In the genomic region with DNA sequence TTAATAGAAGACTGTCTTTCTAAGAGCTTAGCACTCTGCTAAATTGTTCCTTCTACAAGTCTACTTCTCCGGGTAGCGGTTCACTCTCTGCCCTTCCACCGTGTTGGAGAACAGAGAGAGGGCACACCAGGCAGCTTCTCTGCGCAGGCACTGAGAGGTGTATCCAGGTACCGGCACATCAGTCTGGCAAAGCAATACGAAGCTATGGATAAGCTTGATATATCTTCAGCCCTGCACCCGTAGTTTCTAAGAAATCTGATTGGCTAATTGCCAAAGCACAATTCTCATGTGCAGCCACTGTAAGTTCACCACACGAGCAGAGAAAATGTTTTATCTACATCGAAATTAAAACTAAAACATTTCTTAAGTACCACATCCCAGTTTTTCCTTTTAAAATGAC, we compare ENCODE assay signal across 9 mouse cellular contexts. TPM values are rescaled to one million over a fixed set of nuclear protein-coding genes. Genes with fewer than 3 reads are reported as not detected.
DNase-seq lines count a peak whose midpoint lies in the region; ATAC-seq lines count a peak whose summit lies in the region.
"Had no signal": no experiment of that assay in that cellular context is flagged by ENCODE, and none has a peak within 500 bp of the region (broad histone marks: within the 10 kb centered on the region; RNA-seq: fewer than 3 reads in every experiment).

No protein-coding gene starts in this region.

- ATAC-seq in kidney, embryonic 16.5 days (ENCODE audit: low FRiP score, low TSS enrichment), result no peak
- ATAC-seq in forebrain, embryonic 15.5 days (replicated peaks), result no peak
- ATAC-seq in midbrain, embryonic 16.5 days, result no peak
- ATAC-seq in activated CD4-positive, CD25-positive, alpha-beta regulatory T cell, adult 4 months, result no peak

- no peak for DNase-seq in kidney, postnatal 25 days
- DNase-seq in limb, embryonic 10.5 days (ENCODE audit: low spot score), result no peak
- DNase-seq in left cerebral cortex, postnatal 14 days (ENCODE audit: low spot score in 2 of 2), result no peak
- DNase-seq in gastrocnemius, adult 8-10 months (ENCODE audit: low spot score in 2 of 2), result no peak
- DNase-seq: adrenal gland, postnatal 36 days had no signal

- no peaks in the 10 kb centered on the region for H3K27me3 ChIP-seq in kidney, embryonic 16.5 days (ENCODE audit: insufficient read depth, low read length)
- H3K27me3 ChIP-seq in forebrain, embryonic 15.5 days, result no peaks in the 10 kb centered on the region; the same call in 1 of the 2 replicates
- H3K27me3 ChIP-seq in limb, embryonic 10.5 days (ENCODE audit: low read depth, poor library complexity, severe bottlenecking), result peaks cover 8% of the 10 kb centered on the region
- H3K27me3 ChIP-seq in midbrain, embryonic 16.5 days (ENCODE audit: control insufficient read depth, insufficient read depth, low read depth, low read length), result no peaks in the 10 kb centered on the region; the same call in 1 of the 2 replicates

- no peaks in the 10 kb centered on the region for H3K9me3 ChIP-seq in kidney, embryonic 16.5 days (ENCODE audit: low read length)
- no peaks in the 10 kb centered on the region for H3K9me3 ChIP-seq in forebrain, embryonic 15.5 days
- no peaks in the 10 kb centered on the region for H3K9me3 ChIP-seq in limb, embryonic 10.5 days (replicated peaks)
- H3K9me3 ChIP-seq in midbrain, embryonic 16.5 days (replicated peaks; ENCODE audit: control insufficient read depth, low read length, poor library complexity, severe bottlenecking), result no peaks in the 10 kb centered on the region

- H3K9ac ChIP-seq in kidney, embryonic 16.5 days (replicated peaks; ENCODE audit: low read length), result peak overlapping the region; percentile 31; the same call in 1 of the 2 replicates
- peak overlapping the region; percentile 5; the same call in 1 of the 2 replicates for H3K9ac ChIP-seq in forebrain, embryonic 15.5 days (replicated peaks)
- no peak overlapping the region for H3K9ac ChIP-seq in midbrain, embryonic 16.5 days (ENCODE audit: low read depth, low read length)

- peak overlapping the region; percentile 45 for H3K4me2 ChIP-seq in kidney, embryonic 16.5 days (replicated peaks; ENCODE audit: low read depth, low read length)
- peak overlapping the region; percentile 61 for H3K4me2 ChIP-seq in forebrain, embryonic 15.5 days (replicated peaks)
- H3K4me2 ChIP-seq in midbrain, embryonic 16.5 days (ENCODE audit: low read length), result 0 out of 2 replicates have a peak overlapping the region, but pooled peaks have one; percentile 28

- peak overlapping the region; percentile 27 for H3K4me3 ChIP-seq in kidney, embryonic 16.5 days (ENCODE audit: low read length)
- peak overlapping the region; percentile 8; the same call in 1 of the 2 replicates for H3K4me3 ChIP-seq in forebrain, embryonic 15.5 days
- 0 out of 2 replicates have a peak overlapping the region, but pooled peaks have one; percentile 92 for H3K4me3 ChIP-seq in limb, embryonic 10.5 days
- no peak overlapping the region for H3K4me3 ChIP-seq in midbrain, embryonic 16.5 days (ENCODE audit: low read depth, low read length)

- peaks cover 38% of the 10 kb centered on the region for H3K4me1 ChIP-seq in kidney, embryonic 16.5 days (ENCODE audit: insufficient read depth, low read length)
- peaks cover 34% of the 10 kb centered on the region for H3K4me1 ChIP-seq in forebrain, embryonic 15.5 days
- peaks cover 45% of the 10 kb centered on the region for H3K4me1 ChIP-seq in limb, embryonic 10.5 days
- peaks cover 3% of the 10 kb centered on the region; the same call in 1 of the 2 replicates for H3K4me1 ChIP-seq in midbrain, embryonic 16.5 days (ENCODE audit: control insufficient read depth, insufficient read depth, low read length)

- 43% methylated on average over 9 of the region's 9 CpGs for WGBS in kidney, embryonic 16.5 days
- WGBS in forebrain, embryonic 15.5 days, result 37% methylated on average over 9 of the region's 9 CpGs
- 81% methylated on average over 9 of the region's 9 CpGs for WGBS in limb, embryonic 10.5 days
- WGBS in midbrain, embryonic 16.5 days, result 55% methylated on average over 9 of the region's 9 CpGs

- H3K36me3 ChIP-seq in kidney, embryonic 16.5 days (ENCODE audit: insufficient read depth, low read length), result no peaks in the 10 kb centered on the region
- H3K36me3 ChIP-seq in forebrain, embryonic 15.5 days, result no peaks in the 10 kb centered on the region
- peaks cover 3% of the 10 kb centered on the region; the same call in 1 of the 2 replicates for H3K36me3 ChIP-seq in limb, embryonic 10.5 days
- no peaks in the 10 kb centered on the region for H3K36me3 ChIP-seq in midbrain, embryonic 16.5 days (ENCODE audit: control insufficient read depth, insufficient read depth, low read length)

- H3K27ac ChIP-seq in kidney, embryonic 16.5 days (ENCODE audit: low read length), result no peak overlapping the region
- no peak overlapping the region for H3K27ac ChIP-seq in forebrain, embryonic 15.5 days (replicated peaks)
- no peak overlapping the region for H3K27ac ChIP-seq in limb, embryonic 10.5 days
- H3K27ac ChIP-seq in midbrain, embryonic 16.5 days (ENCODE audit: low read length), result no peak overlapping the region

- intact Hi-C loops in left cerebral cortex, postnatal 14 days (cut with DNase I), result no loop called here

RNA-seq across cellular contexts. Expression of gene Prkd3, which starts 2.2 kb away (rescaled TPM):
- 41.4 and 43.4 TPM in 2 replicates for polyA plus RNA-seq in kidney, embryonic 16.5 days (2015; fragmentation: Nextera tagmentation; extraction: Ambion mirVana)
- polyA plus RNA-seq in forebrain, embryonic 15.5 days (2015; fragmentation: Nextera tagmentation; extraction: Ambion mirVana), result 29.2 and 30.1 TPM in 2 replicates
- polyA plus RNA-seq in limb, embryonic 10.5 days (2016; fragmentation: Nextera tagmentation; extraction: Ambion mirVana), result 42.6 and 51.8 TPM in 2 replicates
- polyA plus RNA-seq in midbrain, embryonic 16.5 days (2015; fragmentation: Nextera tagmentation; extraction: Ambion mirVana), result 9.8 and 10.3 TPM in 2 replicates
- polyA plus RNA-seq in activated CD4-positive, CD25-positive, alpha-beta regulatory T cell, adult 4 months (2017; shearing (Covaris generic)), result 1 to 10 TPM; 5.7 to 8.2 TPM
- total RNA-seq in left cerebral cortex, postnatal 14 days (2021), result 10 to 100 TPM; 11.2 to 11.3 TPM
- total RNA-seq in gastrocnemius, adult 8-10 months (2022), result 10 to 100 TPM in 1 of 4 experiments, 1 to 10 TPM in 3; 7.8 to 11.2 (median 9.0) TPM

RNA-seq across cellular contexts. Expression of gene Qpct, which starts 33.3 kb away (rescaled TPM):
- 4.2 and 5.4 TPM in 2 replicates for polyA plus RNA-seq in kidney, embryonic 16.5 days (2015; fragmentation: Nextera tagmentation; extraction: Ambion mirVana)
- 12.2 and 13.7 TPM in 2 replicates for polyA plus RNA-seq in forebrain, embryonic 15.5 days (2015; fragmentation: Nextera tagmentation; extraction: Ambion mirVana)
- 0.99 and 1.3 TPM in 2 replicates for polyA plus RNA-seq in limb, embryonic 10.5 days (2016; fragmentation: Nextera tagmentation; extraction: Ambion mirVana)
- 27.3 and 28.8 TPM in 2 replicates for polyA plus RNA-seq in midbrain, embryonic 16.5 days (2015; fragmentation: Nextera tagmentation; extraction: Ambion mirVana)
- polyA plus RNA-seq in activated CD4-positive, CD25-positive, alpha-beta regulatory T cell, adult 4 months (2017; shearing (Covaris generic)), result 1 to 10 TPM; 2.1 to 3.7 TPM
- total RNA-seq in left cerebral cortex, postnatal 14 days (2021), result 10 to 100 TPM in 1 of 2 experiments, 1 to 10 TPM in 1; 7.9 to 12.5 TPM
- 1 to 10 TPM; 1.1 to 2.8 (median 1.7) TPM for total RNA-seq in gastrocnemius, adult 8-10 months (2022)
